In the genomic region with DNA sequence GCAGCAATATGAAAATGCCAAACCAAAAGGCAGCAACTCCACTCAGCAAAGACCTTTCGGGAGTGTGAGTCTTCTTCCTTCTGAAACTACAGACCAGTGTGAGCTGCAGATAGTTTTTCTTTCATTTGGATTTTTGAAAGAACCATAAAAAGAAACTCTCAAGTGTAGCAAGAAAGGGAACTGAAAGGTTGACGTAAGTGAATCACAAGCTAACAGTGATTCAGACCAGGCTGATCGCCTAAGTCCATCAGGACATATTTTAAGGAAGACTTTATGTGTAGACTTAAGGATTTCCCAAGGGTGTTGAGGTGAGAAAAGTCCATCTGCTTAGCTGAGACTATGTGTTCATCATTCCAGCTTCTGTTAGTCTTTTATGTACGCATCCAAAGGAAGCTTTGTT, we compare ENCODE assay signal across 28 mouse cellular contexts.
"Had no signal": no experiment of that assay in that cellular context is flagged by ENCODE, and none has a peak within 500 bp of the region (broad histone marks: within the 10 kb centered on the region; RNA-seq: fewer than 3 reads in every experiment).

No protein-coding gene starts in this region.

- H3K4me2 ChIP-seq: embryonic facial prominence, embryonic 12.5 days; embryonic facial prominence, embryonic 13.5 days; embryonic facial prominence, embryonic 15.5 days; forebrain, embryonic 12.5 days; forebrain, embryonic 13.5 days; forebrain, embryonic 15.5 days; heart, embryonic 11.5 days had no signal

- H3K27ac ChIP-seq: embryonic facial prominence, embryonic 10.5 days; embryonic facial prominence, embryonic 12.5 days; embryonic facial prominence, embryonic 13.5 days; embryonic facial prominence, embryonic 15.5 days; forebrain, embryonic 10.5 days; forebrain, embryonic 12.5 days; forebrain, embryonic 13.5 days; forebrain, embryonic 15.5 days; gastrocnemius, adult 2 months; heart, adult 2 months; heart, embryonic 10.5 days had no signal

- H3K36me3 ChIP-seq: embryonic facial prominence, embryonic 10.5 days; embryonic facial prominence, embryonic 12.5 days; embryonic facial prominence, embryonic 13.5 days; embryonic facial prominence, embryonic 15.5 days; forebrain, embryonic 10.5 days; forebrain, embryonic 12.5 days; forebrain, embryonic 15.5 days; heart, embryonic 10.5 days had no signal

- H3K27me3 ChIP-seq: embryonic facial prominence, embryonic 12.5 days; embryonic facial prominence, embryonic 13.5 days; embryonic facial prominence, embryonic 15.5 days; forebrain, embryonic 12.5 days; forebrain, embryonic 13.5 days; forebrain, embryonic 15.5 days had no signal

- H3K4me3 ChIP-seq: embryonic facial prominence, embryonic 10.5 days; embryonic facial prominence, embryonic 12.5 days; embryonic facial prominence, embryonic 13.5 days; embryonic facial prominence, embryonic 15.5 days; erythroblast, embryonic 14.5 days; forebrain, embryonic 10.5 days; forebrain, embryonic 12.5 days; forebrain, embryonic 13.5 days; forebrain, embryonic 15.5 days; gastrocnemius, adult 2 months; heart, adult 2 months; heart, embryonic 10.5 days had no signal

- DNase-seq: cerebellum, adult 9-11 months; cerebellum, postnatal 10 days; cerebellum, postnatal 14 days; cerebellum, postnatal 25 days; cerebellum, postnatal 36 days; embryo, embryonic 11 days; forebrain, postnatal 0 days; gastrocnemius, adult 2 months; gastrocnemius, postnatal 10 days; gastrocnemius, postnatal 14 days; gastrocnemius, postnatal 25 days; gastrocnemius, postnatal 36 days; heart, adult 11 months; heart, adult 18-20 months; heart, adult 2 months had no signal

- H3K9ac ChIP-seq: embryonic facial prominence, embryonic 12.5 days; embryonic facial prominence, embryonic 13.5 days; embryonic facial prominence, embryonic 15.5 days; forebrain, embryonic 12.5 days; forebrain, embryonic 13.5 days; forebrain, embryonic 15.5 days; forebrain, postnatal 0 days had no signal

- ATAC-seq: forebrain, embryonic 13.5 days; forebrain, embryonic 14.5 days; forebrain, embryonic 15.5 days; forebrain, embryonic 16.5 days; forebrain, postnatal 0 days had no signal

- H3K9me3 ChIP-seq: embryonic facial prominence, embryonic 10.5 days; embryonic facial prominence, embryonic 12.5 days; embryonic facial prominence, embryonic 13.5 days; embryonic facial prominence, embryonic 15.5 days; forebrain, embryonic 10.5 days; forebrain, embryonic 12.5 days; forebrain, embryonic 13.5 days; forebrain, embryonic 15.5 days; heart, embryonic 10.5 days had no signal

- H3K4me1 ChIP-seq: embryonic facial prominence, embryonic 10.5 days; embryonic facial prominence, embryonic 12.5 days; embryonic facial prominence, embryonic 13.5 days; embryonic facial prominence, embryonic 15.5 days; forebrain, embryonic 10.5 days; forebrain, embryonic 12.5 days; forebrain, embryonic 13.5 days; forebrain, embryonic 15.5 days had no signal
